Mouse (Mus musculus): ENCODE measurements around the gene Zfp60.

GRCm38 (mm10) chr7:27789306-27789705 is 58.1 kb downstream of the Zfp60 start:
- TF ChIP-seq CTCF (IDR thresholded peaks at IDR 0.05; ENCODE audit: low read depth, low read length) (no peak), POLR2A (IDR thresholded peaks at IDR 0.05; ENCODE audit: borderline replicate concordance, low read depth, low read length) (no peak)
